Mouse (Mus musculus) thymus, adult 2 months (tissue): ENCODE data around the gene Rab44. TPM values are rescaled to one million over a fixed set of nuclear protein-coding genes. Genes with fewer than 3 reads are reported as not detected.
A peak's percentile ranks its signal among the peaks of the same experiment; 100 is the strongest.
"Not testable (repeated sequence)": the region's sequence is repeated elsewhere in the genome, so short reads cannot be mapped to it uniquely, and the experiment has no call there.

ENCODE experiments used
- DNase-seq: peaks from one replicate; pipeline ENCODE4 v3.0.0; 2021
- H3K27ac ChIP-seq: fragments of 200-500 bp; 2 replicates; pipeline ENCODE4 v1.5.1; 2012; ENCODE audit warnings: low read length, control low read depth; ENCODE audit not compliant: control insufficient read depth, insufficient read depth
- H3K27me3 ChIP-seq: fragments of 200-500 bp; 2 replicates; pipeline ENCODE4 v1.6.1; 2012; ENCODE audit warnings: mild to moderate bottlenecking, low read length, moderate library complexity, mixed read lengths; ENCODE audit not compliant: control insufficient read depth, insufficient read depth
- H3K36me3 ChIP-seq: fragments of 200-500 bp; 2 replicates; pipeline ENCODE4 v1.6.1; 2012; ENCODE audit warnings: mild to moderate bottlenecking, low read length, moderate library complexity; ENCODE audit not compliant: control insufficient read depth, insufficient read depth
- H3K4me1 ChIP-seq: fragments of 200-500 bp; replicated peaks from 2 replicates; pipeline ENCODE4 v1.6.1; 2012; ENCODE audit warnings: low read length; ENCODE audit not compliant: control insufficient read depth, insufficient read depth
- H3K4me3 ChIP-seq: fragments of 200-500 bp; 2 replicates; pipeline ENCODE4 v1.5.1; 2012; ENCODE audit warnings: mild to moderate bottlenecking, low read length, control low read depth, moderate library complexity; ENCODE audit not compliant: control insufficient read depth, insufficient read depth
- CTCF ChIP-seq: fragments of 200-500 bp; IDR thresholded peaks from 2 replicates; pipeline ENCODE4 v1.5.1; 2012; ENCODE audit warnings: mild to moderate bottlenecking, control low read depth, low read length, moderate library complexity, borderline replicate concordance; ENCODE audit not compliant: control insufficient read depth, poor library complexity, insufficient read depth; ENCODE audit errors: extremely low read depth
- POLR2A ChIP-seq: fragments of 200-500 bp; IDR thresholded peaks from 2 replicates; pipeline ENCODE4 v1.6.1; 2012; ENCODE audit warnings: mild to moderate bottlenecking, low read length, control low read depth, moderate library complexity; ENCODE audit not compliant: control insufficient read depth, poor library complexity, insufficient read depth; ENCODE audit errors: extremely low read depth
- WGBS: fragments of 180-500 bp; shearing (Covaris S2); methylation state at CpG from one replicate; pipeline ENCODE4 v1.1.7; 2018; 5-methylcytosine and 5-hydroxymethylcytosine counted together
- polyA plus RNA-seq: library from polyadenylated mRNA; depleted of rRNA; stranded (reverse); fragments of >200 nt; gene quantifications from 2 replicates; pipeline ENCODE4 v1.2.3, GENCODE M21; 2012

The Rab44 gene
- polyA plus RNA-seq, 1 experiment: 8.9 TPM

- WGBS: 96% methylated on average over 7 of the region's 7 CpGs
- H3K27me3 ChIP-seq: no peaks in the 10 kb centered on the region
- peaks cover 8% of the 10 kb centered on the region for H3K4me1 ChIP-seq
- TF ChIP-seq CTCF (no peak), POLR2A (no peak)
- H3K4me3 ChIP-seq: no peak overlapping the region
- H3K27ac ChIP-seq: no peak overlapping the region
- no peaks in the 10 kb centered on the region for H3K36me3 ChIP-seq
- DNase-seq: no peak
Observed at GRCm38 (mm10) chr17:29100627-29101026, 13.3 kb upstream of the Rab44 start.

DNA sequence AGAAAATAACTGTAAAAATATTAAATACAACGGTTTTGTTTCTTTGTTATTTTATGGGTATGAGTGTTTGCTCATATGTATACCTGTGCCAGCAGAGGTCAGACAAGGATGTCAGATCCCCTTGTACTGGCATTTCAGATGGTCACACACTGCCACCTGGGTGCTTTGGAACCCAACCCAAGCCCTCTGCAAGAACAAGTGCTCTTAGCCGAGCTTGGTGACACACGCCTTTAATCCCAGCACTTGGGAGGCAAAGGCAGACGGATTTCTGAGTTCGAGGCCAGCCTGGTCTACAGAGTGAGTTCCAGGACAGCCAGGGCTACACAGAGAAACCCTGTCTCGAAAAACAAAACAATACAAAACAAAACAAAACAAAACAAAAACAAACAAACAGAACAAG, 3.6 kb upstream of the Rab44 start:
- H3K27ac ChIP-seq, H3K36me3 ChIP-seq, DNase-seq, H3K4me1 ChIP-seq, H3K27me3 ChIP-seq, H3K4me3 ChIP-seq: not testable (repeated sequence)
- 93% methylated on average over 6 of the region's 6 CpGs for WGBS

DNA sequence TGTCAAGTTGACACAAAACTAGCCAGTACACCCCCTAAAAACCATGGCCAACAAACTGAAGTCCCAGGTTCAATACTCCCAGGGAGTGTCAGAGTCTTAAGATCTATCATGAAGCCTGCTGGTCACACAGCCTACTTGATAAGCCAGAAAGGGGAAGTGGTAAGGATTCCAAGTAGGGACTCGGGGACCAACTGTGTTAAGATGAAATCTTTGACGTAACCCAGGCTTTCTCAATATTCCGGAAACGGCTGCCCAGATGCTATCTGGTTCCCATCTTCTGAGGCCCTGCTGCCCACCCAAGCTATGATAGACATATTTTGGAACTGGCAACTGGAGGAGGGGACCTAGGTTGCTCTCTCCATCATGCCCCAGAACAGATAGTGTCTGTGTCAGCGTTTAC, 2.6 kb upstream of the Rab44 start:
- WGBS: 15% methylated on average over 5 of the region's 5 CpGs
- Histone ChIP-seq H3K4me1 (peaks cover 6% of the 10 kb centered on the region), H3K4me3 (no peak overlapping the region), H3K27ac (no peak overlapping the region), H3K27me3 (no peaks in the 10 kb centered on the region), H3K36me3 (no peaks in the 10 kb centered on the region)
- TF ChIP-seq POLR2A (no peak), CTCF (no peak)
- DNase-seq: no peak

- TF ChIP-seq POLR2A: no peak
- TF ChIP-seq CTCF: no peak
- Histone ChIP-seq H3K4me3 (no peak overlapping the region), H3K27me3 (no peaks in the 10 kb centered on the region), H3K36me3 (no peaks in the 10 kb centered on the region), H3K4me1 (peaks cover 20% of the 10 kb centered on the region), H3K27ac (no peak overlapping the region)
- no peak for DNase-seq
- WGBS: 82% methylated on average over 12 of the region's 12 CpGs
Observed at GRCm38 (mm10) chr17:29116023-29116422, 2.1 kb downstream of the Rab44 start.

DNA sequence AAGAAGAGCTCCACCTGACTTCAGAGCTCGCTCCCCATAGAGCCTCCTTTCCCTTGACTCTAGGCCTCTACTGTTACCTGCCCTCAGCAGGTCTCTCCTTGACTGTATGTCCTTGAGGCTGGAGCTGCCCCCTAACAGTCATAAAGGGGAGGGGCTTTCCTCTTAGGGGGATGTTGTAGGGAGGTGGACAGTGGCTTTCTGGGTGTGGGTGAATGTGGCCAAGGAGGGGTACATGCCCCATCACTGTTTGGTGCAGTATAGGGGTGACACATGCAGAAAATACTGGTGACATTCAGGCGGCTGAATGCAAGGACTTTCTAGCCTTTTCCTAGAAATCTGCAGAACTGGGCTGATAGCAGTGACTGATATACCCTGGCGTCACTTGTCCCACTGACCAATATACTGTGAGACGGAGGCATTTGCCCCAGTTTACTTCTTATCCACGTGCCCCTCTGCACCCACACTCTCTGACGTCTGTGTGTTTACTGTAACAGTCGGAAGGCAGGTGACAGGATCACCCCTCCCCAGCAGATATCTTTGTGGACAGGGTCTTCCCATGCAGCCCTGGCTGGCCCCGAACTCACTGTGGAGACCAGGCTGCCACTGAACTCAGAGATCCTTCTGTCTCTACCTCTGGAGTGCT, 3.2 kb downstream of the Rab44 start:
- TF ChIP-seq CTCF (no peak), POLR2A (no peak)
- 94% methylated on average over 8 of the region's 8 CpGs for WGBS
- Histone ChIP-seq H3K36me3 (no peaks in the 10 kb centered on the region), H3K4me1 (peaks cover 14% of the 10 kb centered on the region), H3K27ac (no peak overlapping the region), H3K4me3 (no peak overlapping the region), H3K27me3 (no peaks in the 10 kb centered on the region)
- DNase-seq: no peak

DNA sequence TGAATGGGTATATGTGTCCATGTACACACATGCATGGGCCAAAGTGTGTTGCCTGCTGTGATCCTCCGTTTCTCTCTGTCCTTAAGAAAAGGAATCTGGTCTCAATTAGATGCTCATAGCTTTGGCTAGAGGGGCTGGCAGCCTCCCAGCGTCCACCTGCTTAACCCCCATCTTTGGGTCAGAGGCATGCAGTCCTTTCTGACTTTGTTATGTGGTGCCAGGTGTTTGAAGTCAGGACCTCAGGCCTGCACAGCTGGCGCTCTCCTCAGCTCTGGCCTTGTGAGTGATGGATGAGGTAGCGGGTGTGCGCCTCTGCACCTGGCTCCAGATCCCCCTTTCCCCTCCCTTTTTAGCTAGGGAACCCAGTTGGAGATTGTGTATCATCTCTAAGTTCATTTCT, 4.1 kb downstream of the Rab44 start:
- H3K4me3 ChIP-seq: no peak overlapping the region
- DNase-seq: peak; percentile 29
- H3K27ac ChIP-seq: no peak overlapping the region
- no peaks in the 10 kb centered on the region for H3K36me3 ChIP-seq
- 26% methylated on average over 5 of the region's 5 CpGs for WGBS
- TF ChIP-seq CTCF: no peak
- TF ChIP-seq POLR2A: no peak
- no peaks in the 10 kb centered on the region for H3K27me3 ChIP-seq
- H3K4me1 ChIP-seq: peaks cover 14% of the 10 kb centered on the region

- H3K36me3 ChIP-seq: no peaks in the 10 kb centered on the region
- H3K27ac ChIP-seq: no peak overlapping the region
- H3K27me3 ChIP-seq: no peaks in the 10 kb centered on the region
- TF ChIP-seq POLR2A (no peak), CTCF (no peak)
- 96% methylated on average over 12 of the region's 12 CpGs for WGBS
- H3K4me1 ChIP-seq: peaks cover 14% of the 10 kb centered on the region
- DNase-seq: no peak
- no peak overlapping the region for H3K4me3 ChIP-seq
Observed at GRCm38 (mm10) chr17:29120666-29121065, 6.7 kb downstream of the Rab44 start.
